Mouse (Mus musculus) fat pad, adult 2 months (tissue): Measurements from ENCODE around the gene Cpne7.
A peak's percentile ranks its signal among the peaks of the same experiment; 100 is the strongest.

Experiments used
- DNase-seq: peaks from one replicate; pipeline ENCODE4 v3.0.0-alpha.2; 2011; ENCODE audit warnings: low read depth, low spot score; ENCODE audit errors: extremely low read depth

The Cpne7 gene

DNA sequence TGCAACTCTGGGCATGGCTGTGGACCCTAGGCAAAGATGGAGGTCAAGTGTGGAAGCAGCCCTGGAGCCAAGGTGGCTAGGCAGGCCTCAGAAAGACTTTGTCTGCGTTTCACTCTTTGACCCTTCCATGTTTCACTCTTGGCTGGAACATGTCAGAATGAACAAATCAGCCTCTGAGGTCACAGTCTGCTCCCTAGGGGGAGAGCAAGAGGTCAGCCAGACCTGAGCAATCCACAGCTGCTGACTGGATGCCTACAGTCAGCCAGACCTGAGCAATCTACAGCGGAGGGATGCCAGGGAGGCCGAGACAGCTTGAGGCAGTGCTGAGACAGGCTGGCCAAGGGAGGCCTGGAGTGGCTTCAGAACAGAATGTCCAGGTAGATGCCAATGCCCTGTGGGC, 64.2 kb downstream of the Cpne7 start:
- peak; percentile 50 for DNase-seq
